Mouse (Mus musculus): Measurements from ENCODE around the gene Ttc30b. TPM values are rescaled to one million over a fixed set of nuclear protein-coding genes. Genes with fewer than 3 reads are reported as not detected.
"Not testable (repeated sequence)": the region's sequence is repeated elsewhere in the genome, so short reads cannot be mapped to it uniquely, and the experiment has no call there.

Ttc30b gene
- polyA plus RNA-seq, 1 experiment, result 5.4 TPM

GRCm38 (mm10) chr2:75960366-75961330 is 22.3 kb upstream of the Ttc30b start:
- H3K27ac ChIP-seq (ENCODE audit: control insufficient read depth, insufficient read depth, low read depth, low read length), result no peak overlapping the region
- H3K36me3 ChIP-seq (ENCODE audit: control insufficient read depth, insufficient read depth, low read length), result no peaks in the 10 kb centered on the region
- H3K4me3 ChIP-seq (ENCODE audit: control insufficient read depth, low read depth, low read length), result no peak overlapping the region
- H3K27me3 ChIP-seq (ENCODE audit: control insufficient read depth, insufficient read depth, low read length), result no peaks in the 10 kb centered on the region
- TF ChIP-seq POLR2A (IDR thresholded peaks at IDR 0.05; ENCODE audit: control insufficient read depth, low read depth, low read length) (no peak), CTCF (IDR thresholded peaks at IDR 0.05; ENCODE audit: control insufficient read depth, insufficient read depth, insufficient replicate concordance, low read depth, low read length) (no peak)
- peaks cover 7% of the 10 kb centered on the region for H3K4me1 ChIP-seq (ENCODE audit: control insufficient read depth, insufficient read depth, low read length)

- Histone ChIP-seq H3K4me3 (ENCODE audit: control insufficient read depth, low read depth, low read length) (no peak overlapping the region; the same call in 1 of the 2 replicates), H3K27me3 (ENCODE audit: control insufficient read depth, insufficient read depth, low read length) (no peaks in the 10 kb centered on the region), H3K4me1 (ENCODE audit: control insufficient read depth, insufficient read depth, low read length) (peaks cover 7% of the 10 kb centered on the region), H3K27ac (ENCODE audit: control insufficient read depth, insufficient read depth, low read depth, low read length) (no peak overlapping the region), H3K36me3 (ENCODE audit: control insufficient read depth, insufficient read depth, low read length) (no peaks in the 10 kb centered on the region)
- TF ChIP-seq POLR2A (IDR thresholded peaks at IDR 0.05; ENCODE audit: control insufficient read depth, low read depth, low read length) (no peak), CTCF (IDR thresholded peaks at IDR 0.05; ENCODE audit: control insufficient read depth, insufficient read depth, insufficient replicate concordance, low read depth, low read length) (no peak)
Observed at GRCm38 (mm10) chr2:75959850-75960365, 21.5 kb upstream of the Ttc30b start.

GRCm38 (mm10) chr2:75959183-75959849 is 20.9 kb upstream of the Ttc30b start:
- Histone ChIP-seq H3K27ac (ENCODE audit: control insufficient read depth, insufficient read depth, low read depth, low read length) (no peak overlapping the region), H3K4me1 (ENCODE audit: control insufficient read depth, insufficient read depth, low read length) (peaks cover 7% of the 10 kb centered on the region), H3K36me3 (ENCODE audit: control insufficient read depth, insufficient read depth, low read length) (no peaks in the 10 kb centered on the region), H3K4me3 (ENCODE audit: control insufficient read depth, low read depth, low read length) (peak overlapping the region; percentile 22; the same call in 1 of the 2 replicates), H3K27me3 (ENCODE audit: control insufficient read depth, insufficient read depth, low read length) (no peaks in the 10 kb centered on the region)
- no peak for TF ChIP-seq POLR2A (IDR thresholded peaks at IDR 0.05; ENCODE audit: control insufficient read depth, low read depth, low read length)

- Histone ChIP-seq H3K27ac (ENCODE audit: control insufficient read depth, insufficient read depth, low read depth, low read length) (peak overlapping the region; percentile 92), H3K4me1 (ENCODE audit: control insufficient read depth, insufficient read depth, low read length) (peaks cover 8% of the 10 kb centered on the region), H3K27me3 (ENCODE audit: control insufficient read depth, insufficient read depth, low read length) (no peaks in the 10 kb centered on the region), H3K36me3 (ENCODE audit: control insufficient read depth, insufficient read depth, low read length) (no peaks in the 10 kb centered on the region), H3K4me3 (ENCODE audit: control insufficient read depth, low read depth, low read length) (peak overlapping the region; percentile 73)
- TF ChIP-seq POLR2A (IDR thresholded peaks at IDR 0.05; ENCODE audit: control insufficient read depth, low read depth, low read length) (peak; percentile 57; the same call in 1 of the 2 replicates), CTCF (IDR thresholded peaks at IDR 0.05; ENCODE audit: control insufficient read depth, insufficient read depth, insufficient replicate concordance, low read depth, low read length) (no peak)
Observed at GRCm38 (mm10) chr2:75955709-75956108, 17.3 kb upstream of the Ttc30b start.

- Histone ChIP-seq H3K4me3 (ENCODE audit: control insufficient read depth, low read depth, low read length) (no peak overlapping the region), H3K27ac (ENCODE audit: control insufficient read depth, insufficient read depth, low read depth, low read length) (peak overlapping the region; percentile 30; the same call in 1 of the 2 replicates), H3K36me3 (ENCODE audit: control insufficient read depth, insufficient read depth, low read length) (no peaks in the 10 kb centered on the region), H3K4me1 (ENCODE audit: control insufficient read depth, insufficient read depth, low read length) (peaks cover 3% of the 10 kb centered on the region), H3K27me3 (ENCODE audit: control insufficient read depth, insufficient read depth, low read length) (no peaks in the 10 kb centered on the region)
- TF ChIP-seq CTCF (IDR thresholded peaks at IDR 0.05; ENCODE audit: control insufficient read depth, insufficient read depth, insufficient replicate concordance, low read depth, low read length) (no peak), POLR2A (IDR thresholded peaks at IDR 0.05; ENCODE audit: control insufficient read depth, low read depth, low read length) (no peak)
Observed at GRCm38 (mm10) chr2:75953320-75953719, 14.9 kb upstream of the Ttc30b start.

GRCm38 (mm10) chr2:75950685-75951084 is 12.3 kb upstream of the Ttc30b start:
- H3K27me3 ChIP-seq (ENCODE audit: control insufficient read depth, insufficient read depth, low read length), result no peaks in the 10 kb centered on the region
- H3K4me3 ChIP-seq (ENCODE audit: control insufficient read depth, low read depth, low read length), result no peak overlapping the region
- no peaks in the 10 kb centered on the region for H3K36me3 ChIP-seq (ENCODE audit: control insufficient read depth, insufficient read depth, low read length)
- H3K4me1 ChIP-seq (ENCODE audit: control insufficient read depth, insufficient read depth, low read length), result peaks cover 3% of the 10 kb centered on the region
- TF ChIP-seq CTCF (IDR thresholded peaks at IDR 0.05; ENCODE audit: control insufficient read depth, insufficient read depth, insufficient replicate concordance, low read depth, low read length) (no peak), POLR2A (IDR thresholded peaks at IDR 0.05; ENCODE audit: control insufficient read depth, low read depth, low read length) (no peak)
- H3K27ac ChIP-seq (ENCODE audit: control insufficient read depth, insufficient read depth, low read depth, low read length), result no peak overlapping the region

- not testable (repeated sequence) for H3K27ac ChIP-seq (ENCODE audit: control insufficient read depth, insufficient read depth, low read depth, low read length); H3K36me3 ChIP-seq (ENCODE audit: control insufficient read depth, insufficient read depth, low read length); H3K4me1 ChIP-seq (ENCODE audit: control insufficient read depth, insufficient read depth, low read length); H3K27me3 ChIP-seq (ENCODE audit: control insufficient read depth, insufficient read depth, low read length)
- peak overlapping the region; percentile 92 for H3K4me3 ChIP-seq (ENCODE audit: control insufficient read depth, low read depth, low read length)
Observed at GRCm38 (mm10) chr2:75937520-75938116, 767 bp downstream of the Ttc30b start.

- not testable (repeated sequence) for H3K27me3 ChIP-seq (ENCODE audit: control insufficient read depth, insufficient read depth, low read length); H3K36me3 ChIP-seq (ENCODE audit: control insufficient read depth, insufficient read depth, low read length); H3K4me1 ChIP-seq (ENCODE audit: control insufficient read depth, insufficient read depth, low read length); H3K4me3 ChIP-seq (ENCODE audit: control insufficient read depth, low read depth, low read length); H3K27ac ChIP-seq (ENCODE audit: control insufficient read depth, insufficient read depth, low read depth, low read length)
Observed at GRCm38 (mm10) chr2:75936685-75937084, 1.7 kb downstream of the Ttc30b start.

All from testis, adult 2 months (tissue).